Mouse (Mus musculus) G1E (cell line): ENCODE measurements at regions not wholly inside any gene's neighbourhood (a gene's known extent, or its start where the extent isn't known, plus 50 kb on each side); places are given as distances from the start of the nearest gene placed in this dataset.

Source experiments
- CTCF ChIP-seq: IDR thresholded peaks from 2 replicates; pipeline ENCODE4 v1.5.1; 2012; ENCODE audit warnings: low read depth, low read length, inconsistent platforms, mixed read lengths
- GATA1 ChIP-seq: IDR thresholded peaks from 2 replicates; pipeline ENCODE4 v1.6.1; 2012; ENCODE audit warnings: borderline replicate concordance, low read length, inconsistent platforms, mixed read lengths
- GATA2 ChIP-seq: IDR thresholded peaks from 2 replicates; pipeline ENCODE4 v1.6.1; 2012; ENCODE audit warnings: low read depth, low read length, inconsistent platforms, borderline replicate concordance
- POLR2AphosphoS5 ChIP-seq: IDR thresholded peaks from 2 replicates; pipeline ENCODE4 v1.6.1; 2012; ENCODE audit warnings: low read depth, low read length, inconsistent platforms; ENCODE audit not compliant: insufficient replicate concordance
- TAL1 ChIP-seq: conservative IDR thresholded peaks from 2 replicates; pipeline ENCODE4 v1.6.1; 2012; ENCODE audit warnings: low read depth, low read length, inconsistent platforms, mixed read lengths

DNA sequence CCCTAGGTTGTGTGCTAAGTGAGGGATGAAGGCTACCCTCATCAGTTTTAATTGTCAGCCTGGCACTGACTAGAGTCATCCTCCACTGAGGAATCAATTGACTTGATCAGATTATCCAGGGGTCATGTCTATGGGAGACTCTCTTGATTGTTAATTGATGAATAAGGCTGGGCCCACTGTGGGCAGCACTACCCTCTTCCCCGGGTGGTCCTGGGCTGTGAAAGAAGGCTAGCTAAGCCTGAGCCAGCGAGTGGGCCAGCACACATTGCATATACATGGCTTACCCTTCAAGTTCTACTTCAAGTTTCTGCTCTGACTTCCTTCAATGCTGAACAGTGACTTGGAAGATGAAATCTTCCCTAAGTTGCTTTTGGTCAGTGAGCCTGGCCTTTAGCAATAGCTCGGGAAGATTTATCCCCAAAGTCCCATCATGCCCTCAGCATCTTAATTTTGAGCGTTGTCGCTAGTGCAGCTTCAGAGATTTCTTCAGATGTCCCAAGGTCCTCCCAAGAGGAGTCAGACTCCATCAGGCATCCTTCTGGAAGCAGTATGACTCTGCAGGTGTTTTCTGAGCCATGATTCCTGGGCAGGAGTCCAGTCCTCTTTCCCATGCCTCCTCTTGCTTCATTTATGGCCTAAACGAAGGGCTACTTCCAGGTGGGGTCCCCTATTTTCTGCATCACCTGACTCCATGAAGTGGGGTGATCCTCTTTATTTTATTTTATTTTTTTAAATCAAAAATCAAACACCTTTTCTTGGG lies 55.7 kb upstream of the Ywhaq start:
- no peak for TF ChIP-seq POLR2AphosphoS5
- TF ChIP-seq CTCF, result no peak
- TF ChIP-seq GATA1, result no peak
- no peak for TF ChIP-seq TAL1
- TF ChIP-seq GATA2, result no peak
